Comparison of ENCODE assay signal across 8 mouse cellular contexts in the genomic region with DNA sequence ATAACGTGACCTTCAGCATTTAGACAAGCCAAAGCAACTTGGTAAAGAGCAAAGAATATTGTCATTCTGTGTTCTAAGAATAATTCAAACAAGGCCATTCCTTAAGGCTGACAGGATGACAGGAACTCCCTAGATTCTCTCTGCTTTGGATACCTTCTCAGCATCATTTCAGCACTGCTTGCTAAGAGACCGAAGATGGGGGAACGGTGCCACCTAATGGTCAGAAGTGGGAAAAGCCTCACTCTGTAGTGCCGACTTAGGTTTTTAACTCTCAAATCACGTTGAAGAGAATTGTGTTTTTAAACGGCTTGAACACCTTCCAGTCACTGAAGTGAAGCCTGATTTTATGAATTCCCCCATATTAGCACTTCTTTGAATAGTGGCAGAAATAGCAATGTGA.
DNase-seq lines count a peak whose midpoint lies in the region; ATAC-seq and TF ChIP-seq lines count a peak whose summit lies in the region.

No protein-coding gene starts in this region.

- intact Hi-C loops in gastrocnemius, postnatal 14 days (cut with DNase I; ENCODE audit: low total_unique reads): no loop called here

- TF ChIP-seq POLR2A in cortical plate, adult 2 months (IDR thresholded peaks at IDR 0.05; ENCODE audit: extremely low read depth, insufficient read depth, low read length): no peak
- no peak for TF ChIP-seq POLR2A in limb, embryonic 14.5 days (IDR thresholded peaks at IDR 0.05; ENCODE audit: borderline replicate concordance, extremely low read depth, insufficient read depth, insufficient read length)

- H3K36me3 ChIP-seq in limb, embryonic 14.5 days (ENCODE audit: control insufficient read depth, insufficient read depth, low read length): no peaks in the 10 kb centered on the region
- no peaks in the 10 kb centered on the region for H3K36me3 ChIP-seq in neural tube, embryonic 14.5 days (ENCODE audit: control insufficient read depth, insufficient read depth, low read length)

- ATAC-seq in limb, embryonic 14.5 days (ENCODE audit: low FRiP score, low read depth): peak; percentile 68; the same call in 1 of the 2 replicates
- ATAC-seq in neural tube, embryonic 14.5 days (ENCODE audit: low read depth): peak; percentile 92

- H3K27me3 ChIP-seq in limb, embryonic 14.5 days (ENCODE audit: control insufficient read depth, insufficient read depth, low read length): 0 out of 2 replicates have a peak, but pooled peaks cover 5% of the 10 kb centered on the region
- no peaks in the 10 kb centered on the region for H3K27me3 ChIP-seq in neural tube, embryonic 14.5 days (ENCODE audit: control insufficient read depth, insufficient read depth, low read length)

- DNase-seq in B cell, adult 2 months: peak; percentile 0 to 2
- peak; percentile 56 to 89 for DNase-seq in adrenal gland, adult (ENCODE audit: inconsistent age in 2 of 2, low spot score in 1 of 2)
- DNase-seq in gastrocnemius, postnatal 14 days: peak; percentile 32
- peak; percentile 79 for DNase-seq in kidney, postnatal 10 days
- DNase-seq in limb, embryonic 14.5 days (ENCODE audit: low spot score): peak; percentile 84
- peak; percentile 26 for DNase-seq in yolk sac, embryonic 10.5 days (ENCODE audit: low spot score)

- no peak overlapping the region; the same call in 1 of the 2 replicates for H3K27ac ChIP-seq in cortical plate, adult 2 months (ENCODE audit: insufficient read depth, low read length)
- H3K27ac ChIP-seq in limb, embryonic 14.5 days (replicated peaks; ENCODE audit: low read depth, low read length): no peak overlapping the region
- H3K27ac ChIP-seq in neural tube, embryonic 14.5 days (ENCODE audit: low read depth, low read length): no peak overlapping the region; the same call in 1 of the 2 replicates

- no peak overlapping the region for H3K4me3 ChIP-seq in cortical plate, adult 2 months (ENCODE audit: insufficient read depth, low read length)
- H3K4me3 ChIP-seq in limb, embryonic 14.5 days (replicated peaks; ENCODE audit: low read length): no peak overlapping the region
- no peak overlapping the region for H3K4me3 ChIP-seq in neural tube, embryonic 14.5 days (ENCODE audit: low read depth, low read length)

- no peaks in the 10 kb centered on the region for H3K4me1 ChIP-seq in cortical plate, adult 2 months (ENCODE audit: control insufficient read depth, insufficient read depth, low read length)
- H3K4me1 ChIP-seq in limb, embryonic 14.5 days (ENCODE audit: control insufficient read depth, insufficient read depth, low read length): no peaks in the 10 kb centered on the region
- H3K4me1 ChIP-seq in neural tube, embryonic 14.5 days (ENCODE audit: control insufficient read depth, insufficient read depth, low read length): no peaks in the 10 kb centered on the region

- WGBS in limb, embryonic 14.5 days: 11% methylated on average over 6 of the region's 6 CpGs
- 7% methylated on average over 6 of the region's 6 CpGs for WGBS in neural tube, embryonic 14.5 days

- peak; percentile 97 for TF ChIP-seq CTCF in cortical plate, adult 2 months (IDR thresholded peaks at IDR 0.05; ENCODE audit: extremely low read depth, insufficient read depth, low read length)

- H3K9ac ChIP-seq in limb, embryonic 14.5 days (ENCODE audit: low read depth, low read length, severe bottlenecking): no peak overlapping the region
- H3K9ac ChIP-seq in neural tube, embryonic 14.5 days (replicated peaks; ENCODE audit: low read depth, low read length): no peak overlapping the region

- no peaks in the 10 kb centered on the region for H3K9me3 ChIP-seq in limb, embryonic 14.5 days (ENCODE audit: control insufficient read depth, low read length)
- H3K9me3 ChIP-seq in neural tube, embryonic 14.5 days (ENCODE audit: control insufficient read depth, low read length): 0 out of 2 replicates have a peak, but pooled peaks cover 3% of the 10 kb centered on the region

- H3K4me2 ChIP-seq in limb, embryonic 14.5 days (replicated peaks; ENCODE audit: low read depth, low read length, severe bottlenecking): no peak overlapping the region
- H3K4me2 ChIP-seq in neural tube, embryonic 14.5 days (ENCODE audit: low read depth, low read length): no peak overlapping the region

Comparison
In these comparisons a context has a peak if more than half of its experiments do, and no peak if none do; other contexts are left out.
1. DNase-seq: peak in every context shown above with its lines; median percentile 84 in limb, embryonic 14.5 days; 79 in kidney, postnatal 10 days; 72 in adrenal gland, adult; 32 in gastrocnemius, postnatal 14 days; 26 in yolk sac, embryonic 10.5 days; 1 in B cell, adult 2 months.